Mouse (Mus musculus): ENCODE data around the gene Catsperz. TPM values are rescaled to one million over a fixed set of nuclear protein-coding genes. Genes with fewer than 3 reads are reported as not detected.

Catsperz gene
- total and polyA plus RNA-seq, 2 experiments from 2014 or later: 2.2 TPM; not detected in 1

- DNase-seq (ENCODE audit: low spot score): peak; percentile 73
- WGBS: under 1% methylated on average over 28 of the region's 28 CpGs
Observed at GRCm38 (mm10) chr19:6950613-6951153, 25.5 kb upstream of the Catsperz start.

DNA sequence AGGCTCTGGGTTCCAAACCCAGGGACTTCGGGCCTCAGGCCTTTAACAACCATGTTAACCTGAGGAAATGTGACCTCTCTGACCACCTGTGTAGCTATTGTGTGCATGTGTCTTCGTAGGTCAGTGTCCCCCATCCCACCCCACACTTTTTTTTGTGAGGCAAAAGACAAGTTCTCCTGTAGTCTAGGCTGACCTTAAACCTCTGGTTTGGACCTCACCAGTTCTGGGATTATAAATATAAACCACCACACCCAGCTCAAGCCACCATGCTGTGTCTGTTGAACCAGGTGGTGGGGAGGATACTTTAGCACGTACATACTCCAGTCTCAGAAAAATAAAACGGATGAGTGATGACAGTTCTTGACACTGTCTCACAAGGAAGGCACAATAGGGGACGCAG is 24.8 kb upstream of the Catsperz start:
- Histone ChIP-seq H3K36me3 (replicated peaks; ENCODE audit: control insufficient read depth, insufficient read depth, low read length) (0 out of 2 replicates have a peak, but pooled peaks cover 7% of the 10 kb centered on the region), H3K4me1 (ENCODE audit: control insufficient read depth, insufficient read depth) (peaks cover 22% of the 10 kb centered on the region), H3K27ac (ENCODE audit: low read depth) (0 out of 2 replicates have a peak overlapping the region, but pooled peaks have one; percentile 96), H3K9ac (replicated peaks; ENCODE audit: low read depth, low read length) (peak overlapping the region; percentile 74; the same call in 1 of the 2 replicates), H3K4me2 (ENCODE audit: low read depth, low read length) (peak overlapping the region; percentile 81), H3K27me3 (ENCODE audit: control insufficient read depth, insufficient read depth, low read length) (no peaks in the 10 kb centered on the region), H3K9me3 (replicated peaks; ENCODE audit: control insufficient read depth, low read length) (no peaks in the 10 kb centered on the region), H3K4me3 (ENCODE audit: low read depth, low read length) (peak overlapping the region; percentile 71)
- no peak for DNase-seq (ENCODE audit: low spot score)
- no peak for ATAC-seq (ENCODE audit: insufficient read depth, low read depth)
- 55% methylated on average over 5 of the region's 5 CpGs for WGBS
- no peak for TF ChIP-seq EP300 (IDR thresholded peaks at IDR 0.05; ENCODE audit: low read depth)
- no peak for TF ChIP-seq CTCF (IDR thresholded peaks at IDR 0.05; ENCODE audit: low read depth)

More at GRCm38 (mm10) chr19:6950613-6951153, 25.5 kb upstream of the Catsperz start:
- Histone ChIP-seq H3K4me3 (ENCODE audit: low read depth, low read length) (peak overlapping the region; percentile 71), H3K27me3 (ENCODE audit: control insufficient read depth, insufficient read depth, low read length) (no peaks in the 10 kb centered on the region), H3K36me3 (replicated peaks; ENCODE audit: control insufficient read depth, insufficient read depth, low read length) (0 out of 2 replicates have a peak, but pooled peaks cover 11% of the 10 kb centered on the region), H3K9ac (replicated peaks; ENCODE audit: low read depth, low read length) (peak overlapping the region; percentile 74), H3K27ac (ENCODE audit: low read depth) (peak overlapping the region; percentile 96), H3K4me2 (ENCODE audit: low read depth, low read length) (peak overlapping the region; percentile 81), H3K4me1 (ENCODE audit: control insufficient read depth, insufficient read depth) (peaks cover 26% of the 10 kb centered on the region), H3K9me3 (replicated peaks; ENCODE audit: control insufficient read depth, low read length) (no peaks in the 10 kb centered on the region)
- peak; percentile 14; the same call in 1 of the 2 replicates for ATAC-seq (ENCODE audit: insufficient read depth, low read depth)
- TF ChIP-seq EP300 (IDR thresholded peaks at IDR 0.05; ENCODE audit: low read depth) (no peak), CTCF (IDR thresholded peaks at IDR 0.05; ENCODE audit: low read depth) (no peak)

DNA sequence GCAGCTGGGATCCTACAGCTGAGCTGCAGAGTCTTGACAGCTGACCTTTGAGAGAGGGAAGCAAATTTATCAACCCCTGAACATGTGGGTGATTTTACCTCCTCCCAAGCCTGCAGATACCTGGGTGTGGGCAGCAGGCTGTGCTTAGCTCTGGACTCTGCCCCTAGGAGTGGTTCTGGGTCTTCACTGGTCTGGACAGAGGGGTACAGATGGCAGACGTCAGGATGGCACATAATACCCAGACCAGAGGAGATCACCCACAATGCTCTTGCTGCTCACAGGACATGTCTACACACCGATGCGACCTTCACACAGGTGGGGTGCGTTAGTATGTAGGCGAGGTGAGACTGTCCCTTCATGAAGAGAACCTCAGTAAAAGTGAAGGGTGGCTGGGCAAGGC is 24.4 kb upstream of the Catsperz start:
- DNase-seq (ENCODE audit: low spot score) (no peak), ATAC-seq (ENCODE audit: insufficient read depth, low read depth) (no peak)
- WGBS: 91% methylated on average over 5 of the region's 5 CpGs
- H3K9ac ChIP-seq (replicated peaks; ENCODE audit: low read depth, low read length): no peak overlapping the region
- 0 out of 2 replicates have a peak, but pooled peaks cover 4% of the 10 kb centered on the region for H3K36me3 ChIP-seq (replicated peaks; ENCODE audit: control insufficient read depth, insufficient read depth, low read length)
- TF ChIP-seq EP300 (IDR thresholded peaks at IDR 0.05; ENCODE audit: low read depth) (no peak), CTCF (IDR thresholded peaks at IDR 0.05; ENCODE audit: low read depth) (no peak)
- no peak overlapping the region for H3K4me2 ChIP-seq (ENCODE audit: low read depth, low read length)
- H3K27ac ChIP-seq (ENCODE audit: low read depth): no peak overlapping the region
- H3K4me3 ChIP-seq (ENCODE audit: low read depth, low read length): no peak overlapping the region
- no peaks in the 10 kb centered on the region for H3K27me3 ChIP-seq (ENCODE audit: control insufficient read depth, insufficient read depth, low read length)
- no peaks in the 10 kb centered on the region for H3K9me3 ChIP-seq (replicated peaks; ENCODE audit: control insufficient read depth, low read length)
- peaks cover 22% of the 10 kb centered on the region for H3K4me1 ChIP-seq (ENCODE audit: control insufficient read depth, insufficient read depth)

- no peak overlapping the region for H3K4me2 ChIP-seq (ENCODE audit: low read depth, low read length)
- no peaks in the 10 kb centered on the region for H3K9me3 ChIP-seq (replicated peaks; ENCODE audit: control insufficient read depth, low read length)
- TF ChIP-seq CTCF (IDR thresholded peaks at IDR 0.05; ENCODE audit: low read depth): no peak
- no peak for TF ChIP-seq EP300 (IDR thresholded peaks at IDR 0.05; ENCODE audit: low read depth)
- WGBS: 83% methylated on average over 4 of the region's 4 CpGs
- peaks cover 12% of the 10 kb centered on the region for H3K4me1 ChIP-seq (ENCODE audit: control insufficient read depth, insufficient read depth)
- H3K4me3 ChIP-seq (ENCODE audit: low read depth, low read length): no peak overlapping the region
- DNase-seq (ENCODE audit: low spot score) (no peak), ATAC-seq (ENCODE audit: insufficient read depth, low read depth) (no peak)
- no peak overlapping the region for H3K27ac ChIP-seq (ENCODE audit: low read depth)
- H3K27me3 ChIP-seq (ENCODE audit: control insufficient read depth, insufficient read depth, low read length): no peaks in the 10 kb centered on the region
- H3K36me3 ChIP-seq (replicated peaks; ENCODE audit: control insufficient read depth, insufficient read depth, low read length): 0 out of 2 replicates have a peak, but pooled peaks cover 4% of the 10 kb centered on the region
- H3K9ac ChIP-seq (replicated peaks; ENCODE audit: low read depth, low read length): no peak overlapping the region
Observed at GRCm38 (mm10) chr19:6948186-6948585, 23.0 kb upstream of the Catsperz start.

- H3K4me1 ChIP-seq (ENCODE audit: control insufficient read depth, insufficient read depth): peaks cover 12% of the 10 kb centered on the region
- H3K27ac ChIP-seq (ENCODE audit: low read depth): no peak overlapping the region
- H3K36me3 ChIP-seq (replicated peaks; ENCODE audit: control insufficient read depth, insufficient read depth, low read length): 0 out of 2 replicates have a peak, but pooled peaks cover 4% of the 10 kb centered on the region
- no peaks in the 10 kb centered on the region for H3K27me3 ChIP-seq (ENCODE audit: control insufficient read depth, insufficient read depth, low read length)
- no peak overlapping the region for H3K4me3 ChIP-seq (ENCODE audit: low read depth, low read length)
- ATAC-seq (ENCODE audit: insufficient read depth, low read depth): no peak
- TF ChIP-seq EP300 (IDR thresholded peaks at IDR 0.05; ENCODE audit: low read depth) (no peak), CTCF (IDR thresholded peaks at IDR 0.05; ENCODE audit: low read depth) (no peak)
- no peaks in the 10 kb centered on the region for H3K9me3 ChIP-seq (replicated peaks; ENCODE audit: control insufficient read depth, low read length)
- 53% methylated on average over 4 of the region's 4 CpGs for WGBS
- no peak for DNase-seq (ENCODE audit: low spot score)
- no peak overlapping the region for H3K4me2 ChIP-seq (ENCODE audit: low read depth, low read length)
- no peak overlapping the region for H3K9ac ChIP-seq (replicated peaks; ENCODE audit: low read depth, low read length)
Observed at GRCm38 (mm10) chr19:6947742-6948141, 22.6 kb upstream of the Catsperz start.
